Mouse (Mus musculus) urinary bladder, postnatal 4 days (tissue): ENCODE measurements around the gene Atg9a.

Experiments used
- DNase-seq, 2 experiments: peaks; one replicate each; pipeline ENCODE4 v3.0.0; 2021 to 2022; ENCODE audit warnings: low spot score in 2 of 2

Atg9a gene

DNA sequence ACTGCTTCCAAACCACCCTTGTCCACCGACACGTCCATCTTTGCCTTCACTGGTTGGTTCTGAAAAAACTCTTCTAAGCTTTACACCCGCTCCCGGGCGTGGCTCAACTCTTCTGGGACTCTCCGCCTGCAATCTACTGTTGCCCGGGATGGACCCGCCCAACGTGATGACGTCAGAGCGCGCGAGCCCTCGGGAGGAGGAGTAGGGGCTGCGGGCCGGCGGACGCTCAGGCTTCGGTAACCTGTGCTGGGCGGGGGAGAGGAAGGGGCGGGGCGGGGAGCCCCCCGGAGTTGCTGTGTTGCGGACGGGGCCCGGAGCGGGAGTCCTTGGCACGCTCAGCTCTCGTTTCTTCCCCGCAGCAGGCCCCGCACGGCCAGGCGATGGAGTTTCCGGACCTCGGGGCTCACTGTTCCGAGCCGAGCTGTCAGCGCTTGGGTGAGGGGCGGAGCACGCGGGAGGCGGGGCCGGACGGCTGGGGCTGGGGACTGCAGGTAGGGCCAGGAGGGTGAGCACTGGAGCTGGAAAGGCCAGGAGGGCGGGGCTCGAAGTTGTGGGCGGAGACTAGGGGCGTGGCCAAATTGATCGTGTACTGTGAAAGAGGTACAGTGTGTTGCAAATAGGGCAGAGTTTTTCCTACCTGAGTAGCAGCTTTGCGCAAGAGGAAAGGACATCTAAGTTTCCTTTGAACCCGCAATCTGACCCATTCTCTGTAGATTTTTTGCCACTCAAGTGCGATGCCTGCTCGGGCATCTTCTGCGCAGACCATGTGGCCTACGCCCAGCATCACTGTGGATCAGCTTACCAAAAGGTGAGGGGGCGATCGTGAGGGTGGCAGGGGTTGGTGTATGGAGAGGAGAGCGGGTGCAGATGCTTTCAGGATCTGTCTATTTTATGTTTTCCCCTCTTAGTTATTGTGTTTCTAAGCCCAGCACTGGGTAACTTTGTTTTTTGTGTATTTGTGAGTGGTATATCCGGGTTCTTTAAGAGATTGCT is 23.2 kb downstream of the Atg9a start, which contains the start of gene Zfand2b:
Gene Zfand2b, plus strand, starts transcription at position 175 of the 993 bp plus-strand sequence.
- peak; percentile 93 to 98 for DNase-seq

- DNase-seq, result no peak
Measured at GRCm38 (mm10) chr1:75168093-75168471, 23.9 kb downstream of the Atg9a start.

GRCm38 (mm10) chr1:75160256-75160617 is 31.8 kb downstream of the Atg9a start:
- no peak for DNase-seq

GRCm38 (mm10) chr1:75159540-75160255 is 32.3 kb downstream of the Atg9a start:
- DNase-seq, result no peak

DNA sequence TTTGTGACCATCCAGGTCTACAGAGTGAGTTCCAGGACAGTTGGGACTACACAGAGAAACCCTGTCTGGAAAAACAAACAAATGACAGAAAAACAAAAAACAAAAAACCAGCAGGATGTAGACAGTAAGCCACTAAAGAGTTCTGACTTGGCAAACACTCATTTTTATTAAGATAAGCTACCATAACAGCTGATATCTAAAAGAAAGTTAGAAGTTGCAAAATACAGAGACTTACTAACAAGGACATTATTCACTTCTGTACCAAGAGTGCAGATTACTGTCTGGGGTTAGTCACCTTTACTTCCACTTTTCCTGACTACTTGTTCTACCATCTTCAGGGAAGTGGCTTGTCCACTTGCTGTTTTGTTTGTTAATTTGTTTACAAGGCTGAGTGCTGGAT is 33.0 kb downstream of the Atg9a start:
- no peak for DNase-seq

GRCm38 (mm10) chr1:75155837-75156236 is 36.2 kb downstream of the Atg9a start:
- no peak for DNase-seq

DNA sequence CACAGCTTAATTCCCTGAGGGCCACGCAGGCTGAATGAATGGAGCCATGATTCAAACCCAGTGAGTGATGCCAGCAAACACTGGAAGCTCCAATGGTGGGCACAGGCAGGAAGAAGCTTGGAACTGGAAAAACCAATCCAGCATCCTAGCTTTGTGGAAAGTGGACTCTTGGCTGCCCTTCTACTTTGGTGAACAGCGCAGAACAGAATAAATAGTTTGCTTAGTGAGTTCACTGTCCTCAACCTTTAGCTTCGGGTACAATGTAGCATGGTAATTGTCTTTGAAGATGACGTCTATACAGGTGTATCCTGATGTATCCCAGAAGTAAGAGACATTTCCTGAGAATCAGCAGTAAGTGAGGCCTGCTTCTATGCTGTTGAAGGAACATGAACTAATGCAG is 43.3 kb downstream of the Atg9a start:
- DNase-seq, result no peak

- DNase-seq, result no peak
Measured at GRCm38 (mm10) chr1:75147411-75148135, 44.4 kb downstream of the Atg9a start.

GRCm38 (mm10) chr1:75145589-75145988 is 46.4 kb downstream of the Atg9a start:
- DNase-seq, result no peak

DNA sequence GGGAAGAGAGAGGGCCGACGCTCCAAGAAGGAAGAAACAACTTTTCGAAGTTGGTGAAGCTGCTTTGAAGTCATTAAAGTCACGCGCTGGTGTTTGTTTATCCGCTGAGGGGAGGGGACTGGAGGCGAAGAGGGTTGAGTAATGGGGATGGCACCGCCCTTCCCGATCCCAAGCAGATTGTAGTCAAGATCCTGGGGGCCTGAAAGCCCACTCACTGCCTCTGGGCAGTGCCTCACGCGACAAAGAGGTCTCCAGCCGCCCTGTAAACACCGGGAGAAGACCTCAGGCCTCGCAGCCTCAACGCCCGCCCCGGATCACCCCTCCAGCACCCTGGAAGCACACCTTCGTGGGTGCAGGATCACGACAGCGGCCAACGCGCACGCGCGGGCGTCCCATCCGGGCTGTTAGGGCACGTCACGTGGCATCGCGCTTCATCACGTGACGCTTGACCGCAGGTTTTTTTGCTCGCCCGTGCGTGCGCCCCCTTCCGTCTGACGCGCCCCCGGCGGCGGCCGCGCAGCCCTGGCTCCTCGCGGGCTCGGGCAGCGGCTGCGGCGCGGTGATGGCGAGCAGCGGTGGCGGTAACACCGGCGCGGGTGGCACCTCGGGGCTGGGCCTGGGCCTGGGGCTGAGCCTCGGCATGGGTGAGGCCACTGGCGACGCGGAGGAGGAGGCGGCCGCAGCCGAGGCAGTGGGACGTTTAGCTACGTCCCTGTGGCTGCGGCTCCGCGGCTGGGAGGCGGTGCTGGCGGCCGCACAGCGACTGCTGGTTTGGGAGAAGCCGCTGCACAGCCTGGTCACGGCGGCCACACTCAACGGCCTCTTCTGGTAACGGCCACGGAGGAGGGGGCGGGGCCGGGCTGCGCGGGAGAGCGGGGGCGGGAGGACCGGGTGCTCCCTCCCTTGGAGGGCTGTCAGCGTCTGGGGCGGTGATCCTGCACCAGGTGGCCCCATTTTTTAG is 49.4 kb downstream of the Atg9a start, which contains the start of the genes Cnppd1 and Retreg2:
Gene Cnppd1, minus strand, starts transcription at position 411 of the 961 bp plus-strand sequence.
Gene Retreg2, plus strand, starts transcription at position 478 of the 961 bp plus-strand sequence.
- DNase-seq, result peak; percentile 95 to 96

- peak; percentile 60 to 73 for DNase-seq
Measured at GRCm38 (mm10) chr1:75141486-75142190, 50.4 kb downstream of the Atg9a start.

DNA sequence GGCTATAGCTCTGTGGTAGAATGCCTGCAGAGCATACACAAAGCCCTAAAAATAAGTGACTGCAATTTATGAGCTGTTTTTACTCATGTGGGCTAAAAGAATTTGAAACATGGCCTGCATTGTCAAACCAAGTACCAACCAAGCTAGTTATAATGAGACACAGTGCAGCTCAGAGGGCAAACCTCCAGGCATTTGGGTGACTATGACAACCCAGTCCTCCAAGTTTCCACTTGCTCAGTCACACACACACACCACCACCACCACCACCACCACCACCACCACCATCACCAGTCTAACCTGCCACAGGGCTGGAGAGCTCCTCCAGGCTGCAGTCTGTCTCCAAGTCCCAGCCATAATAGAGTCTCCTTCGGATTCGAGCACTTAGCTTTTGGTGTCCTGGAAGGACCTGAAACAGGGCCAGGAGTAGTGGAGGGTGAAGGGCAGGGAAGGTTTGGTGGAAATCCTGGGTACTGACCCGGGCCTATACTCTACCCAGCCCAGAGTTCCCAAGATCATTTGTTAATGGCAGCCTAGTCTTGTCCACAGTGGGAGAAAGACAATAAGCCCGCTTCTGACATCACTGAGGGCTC is 51.3 kb downstream of the Atg9a start:
- no peak for DNase-seq

- DNase-seq, result no peak
Measured at GRCm38 (mm10) chr1:75138448-75138847, 53.5 kb downstream of the Atg9a start.

GRCm38 (mm10) chr1:75136730-75137129 is 55.3 kb downstream of the Atg9a start:
- no peak for DNase-seq

- DNase-seq, result no peak
Measured at GRCm38 (mm10) chr1:75136293-75136692, 55.7 kb downstream of the Atg9a start.

DNA sequence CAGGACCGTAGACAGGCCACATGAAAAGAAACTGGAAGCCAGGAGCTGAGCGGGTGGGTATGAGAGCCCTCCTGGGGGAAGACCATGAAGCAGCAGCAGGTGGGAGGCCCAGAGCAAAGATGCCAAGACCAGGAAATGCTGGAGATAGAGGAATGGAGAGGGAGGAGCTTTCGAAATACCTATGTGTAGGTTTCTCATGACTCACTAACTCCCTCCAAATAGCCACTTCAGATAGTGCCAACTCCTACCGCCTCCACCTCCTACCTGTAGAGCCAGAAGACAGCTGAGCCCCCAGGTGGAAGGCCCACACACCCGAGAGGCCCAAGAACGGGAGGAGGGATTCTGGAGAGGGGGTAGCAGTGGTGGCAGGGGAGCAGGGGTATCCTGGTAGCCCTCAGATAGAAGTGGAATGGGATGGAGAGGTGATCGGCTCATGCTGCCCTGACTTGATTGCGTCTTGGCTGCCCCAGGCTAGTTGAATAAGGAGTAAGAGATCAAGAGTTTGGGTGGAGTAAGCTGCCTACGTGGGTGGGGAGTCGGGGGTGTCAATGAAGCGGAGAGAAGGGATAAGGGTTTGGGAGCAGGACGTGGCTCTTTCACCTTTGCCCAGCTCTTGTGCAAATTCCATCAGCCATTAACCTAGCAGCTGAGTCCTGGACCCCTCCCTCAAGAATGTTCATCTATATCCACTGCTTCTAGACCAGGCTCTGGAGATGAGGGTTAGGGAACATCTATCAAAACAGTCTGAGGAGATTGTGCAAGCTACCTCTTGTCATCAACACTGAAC is 58.4 kb downstream of the Atg9a start, which contains the start of gene Slc23a3:
Gene Slc23a3, minus strand, starts transcription at position 470 of the 787 bp plus-strand sequence.
- no peak for DNase-seq
